In genomic region chr14:19970845-19971244, GRCm38 (mm10) we compare ENCODE assay signal across 11 mouse cellular contexts. TPM values are rescaled to one million over a fixed set of nuclear protein-coding genes. Genes with fewer than 3 reads are reported as not detected.
DNase-seq lines count a peak whose midpoint lies in the region; ATAC-seq lines count a peak whose summit lies in the region.
"Had no signal": no experiment of that assay in that cellular context is flagged by ENCODE, and none has a peak within 500 bp of the region (broad histone marks: within the 10 kb centered on the region; RNA-seq: fewer than 3 reads in every experiment).

No protein-coding gene starts in this region.

- no peak overlapping the region for H3K4me3 ChIP-seq in liver, embryonic 16.5 days (ENCODE audit: low read depth, low read length)
- H3K4me3 ChIP-seq: limb, embryonic 15.5 days had no signal

- no peaks in the 10 kb centered on the region; the same call in 1 of the 2 replicates for H3K4me1 ChIP-seq in liver, embryonic 16.5 days (ENCODE audit: control insufficient read depth, low read depth, low read length)

- intact Hi-C loops in left cerebral cortex, postnatal 25 days (cut with DNase I): loop anchor here (10.0 kb wide), 1 partner anchor 266 kb away; no protein-coding TSS in a partner anchor
- intact Hi-C loops in left cerebral cortex, postnatal 14 days (cut with DNase I): no loop called here

- H3K9me3 ChIP-seq in liver, embryonic 16.5 days (replicated peaks; ENCODE audit: control insufficient read depth, low read length): no peaks in the 10 kb centered on the region
- H3K9me3 ChIP-seq: limb, embryonic 15.5 days had no signal

- 15% methylated on average over 3 of the region's 3 CpGs for whole genome bisulfite sequencing in liver, embryonic 16.5 days (ENCODE audit: insufficient replicate concordance)

- no peaks in the 10 kb centered on the region for H3K36me3 ChIP-seq in liver, embryonic 16.5 days (ENCODE audit: control insufficient read depth, insufficient read depth)
- H3K36me3 ChIP-seq: limb, embryonic 15.5 days had no signal

- 0 out of 2 replicates have a peak overlapping the region, but pooled peaks have one; percentile 17 for H3K27ac ChIP-seq in liver, embryonic 16.5 days (ENCODE audit: low read length)
- H3K27ac ChIP-seq: limb, embryonic 15.5 days had no signal

- DNase-seq in CD4-positive, CD25-positive, alpha-beta regulatory T cell, adult 2 months (ENCODE audit: low read depth, low spot score): peak; percentile 15
- peak; percentile 26 to 49 for DNase-seq in spleen, postnatal 36 days (ENCODE audit: low spot score in 2 of 2)
- DNase-seq in spleen, postnatal 10 days (ENCODE audit: low spot score in 2 of 2): no peak
- DNase-seq in left cerebral cortex, postnatal 25 days (ENCODE audit: low spot score in 2 of 2): no peak
- DNase-seq in frontal cortex, postnatal 36 days (ENCODE audit: low spot score in 2 of 2): no peak
- no peak for DNase-seq in left cerebral cortex, postnatal 14 days (ENCODE audit: low spot score in 2 of 2)
- DNase-seq: cerebellum, postnatal 25 days; thymus, postnatal 36 days had no signal

- no peak overlapping the region for H3K4me2 ChIP-seq in liver, embryonic 16.5 days (ENCODE audit: low read depth, low read length)
- H3K4me2 ChIP-seq: limb, embryonic 15.5 days had no signal

- no peak overlapping the region for H3K9ac ChIP-seq in liver, embryonic 16.5 days (ENCODE audit: low read depth, low read length)
- H3K9ac ChIP-seq: limb, embryonic 15.5 days had no signal

- H3K27me3 ChIP-seq in liver, embryonic 16.5 days (ENCODE audit: control insufficient read depth, insufficient read depth, low read depth, low read length): peaks cover 6% of the 10 kb centered on the region
- H3K27me3 ChIP-seq: limb, embryonic 15.5 days had no signal

- ATAC-seq in CD4-positive, CD25-positive, alpha-beta regulatory T cell, adult 4 months: no peak
- 0 out of 2 replicates have a peak, but pooled peaks have one; percentile 24 for ATAC-seq in liver, embryonic 16.5 days (ENCODE audit: low read depth)

RNA-seq across cellular contexts. Expression of gene Gng2, which starts 6.6 kb away (rescaled TPM):
- 10 to 100 TPM; 39.1 to 54.2 TPM for polyA plus RNA-seq in CD4-positive, CD25-positive, alpha-beta regulatory T cell, adult 4 months (2017; shearing (Covaris generic))
- 9.4 and 11.6 TPM in 2 replicates for polyA plus RNA-seq in liver, embryonic 16.5 days (2015; fragmentation: Nextera tagmentation; extraction: Ambion mirVana)
- 100 to 1,000 TPM; 224 to 237 TPM for total RNA-seq in left cerebral cortex, postnatal 25 days (2021)
- total RNA-seq in left cerebral cortex, postnatal 14 days (2021): 100 to 1,000 TPM; 346 to 354 TPM

Comparison
In these comparisons a context has a peak if more than half of its experiments do, and no peak if none do; other contexts are left out.
1. DNase-seq: peak in CD4-positive, CD25-positive, alpha-beta regulatory T cell, adult 2 months (single experiment) and spleen, postnatal 36 days (2 of 2); none in spleen, postnatal 10 days (0 of 2), left cerebral cortex, postnatal 25 days (0 of 2), frontal cortex, postnatal 36 days (0 of 2) and left cerebral cortex, postnatal 14 days (0 of 2).